Mouse (Mus musculus): ENCODE measurements around the gene 4930469K13Rik.

4930469K13Rik gene

GRCm38 (mm10) chr11:34035909-34036658 lies 62.3 kb downstream of the 4930469K13Rik start:
- no peak for DNase-seq (ENCODE audit: low spot score)

GRCm38 (mm10) chr11:34034794-34035193 lies 63.6 kb downstream of the 4930469K13Rik start:
- no peak for DNase-seq (ENCODE audit: low spot score)

- no peak for DNase-seq (ENCODE audit: low spot score)
These were observed 64.3 kb downstream of the 4930469K13Rik start for GRCm38 (mm10) chr11:34034008-34034505.

- no peak for DNase-seq (ENCODE audit: low spot score)
These were observed 67.1 kb downstream of the 4930469K13Rik start for GRCm38 (mm10) chr11:34031015-34031805.

- no peak for DNase-seq (ENCODE audit: low spot score)
These were observed 68.7 kb downstream of the 4930469K13Rik start for GRCm38 (mm10) chr11:34029658-34030057.

GRCm38 (mm10) chr11:34025091-34025490 lies 73.3 kb downstream of the 4930469K13Rik start:
- no peak for DNase-seq (ENCODE audit: low spot score)

- DNase-seq (ENCODE audit: low spot score), result no peak
These were observed 86.2 kb downstream of the 4930469K13Rik start for GRCm38 (mm10) chr11:34012007-34012652.

GRCm38 (mm10) chr11:34010859-34011172 lies 87.5 kb downstream of the 4930469K13Rik start:
- DNase-seq (ENCODE audit: low spot score), result no peak

GRCm38 (mm10) chr11:34010133-34010858 lies 88.1 kb downstream of the 4930469K13Rik start:
- no peak for DNase-seq (ENCODE audit: low spot score)

GRCm38 (mm10) chr11:34009316-34010087 lies 88.9 kb downstream of the 4930469K13Rik start:
- DNase-seq (ENCODE audit: low spot score), result no peak

GRCm38 (mm10) chr11:34008702-34009101 lies 89.7 kb downstream of the 4930469K13Rik start:
- DNase-seq (ENCODE audit: low spot score), result no peak

- no peak for DNase-seq (ENCODE audit: low spot score)
These were observed 90.1 kb downstream of the 4930469K13Rik start for GRCm38 (mm10) chr11:34008214-34008613.

GRCm38 (mm10) chr11:34007616-34008015 lies 90.7 kb downstream of the 4930469K13Rik start:
- DNase-seq (ENCODE audit: low spot score), result no peak

GRCm38 (mm10) chr11:34002593-34002965 lies 95.8 kb downstream of the 4930469K13Rik start:
- no peak for DNase-seq (ENCODE audit: low spot score)

GRCm38 (mm10) chr11:34001938-34002592 lies 96.3 kb downstream of the 4930469K13Rik start:
- DNase-seq (ENCODE audit: low spot score), result no peak

GRCm38 (mm10) chr11:34000416-34000815 lies 97.9 kb downstream of the 4930469K13Rik start:
- DNase-seq (ENCODE audit: low spot score), result no peak

GRCm38 (mm10) chr11:33998244-33998643 lies 100.1 kb downstream of the 4930469K13Rik start:
- DNase-seq (ENCODE audit: low spot score), result no peak

GRCm38 (mm10) chr11:33993496-33993895 lies 104.9 kb downstream of the 4930469K13Rik start:
- no peak for DNase-seq (ENCODE audit: low spot score)

- no peak for DNase-seq (ENCODE audit: low spot score)
These were observed 105.4 kb downstream of the 4930469K13Rik start, which contains the start of gene Kcnip1 for GRCm38 (mm10) chr11:33992938-33993337. TSS of gene Kcnip1 (minus strand) at chr11:33993152.

- DNase-seq (ENCODE audit: low spot score), result no peak
These were observed 108.4 kb downstream of the 4930469K13Rik start for GRCm38 (mm10) chr11:33990002-33990401.

- no peak for DNase-seq (ENCODE audit: low spot score)
These were observed 111.8 kb downstream of the 4930469K13Rik start for GRCm38 (mm10) chr11:33986525-33986924.

Measured in layer of hippocampus, adult 9-10 months (tissue).